Mouse (Mus musculus) testis, adult 2 months (tissue): ENCODE data around the gene Asb6.

Source experiments
- CTCF ChIP-seq: fragments of 200-500 bp; IDR thresholded peaks from 2 replicates; pipeline ENCODE4 v1.5.1; 2012; ENCODE audit warnings: low read depth, mild to moderate bottlenecking, inconsistent platforms, low read length, moderate library complexity; ENCODE audit not compliant: control insufficient read depth, insufficient read depth, insufficient replicate concordance
- POLR2A ChIP-seq: fragments of 200-500 bp; IDR thresholded peaks from 2 replicates; pipeline ENCODE4 v1.6.1; 2012; ENCODE audit warnings: low read depth, mild to moderate bottlenecking, inconsistent platforms, low read length, moderate library complexity; ENCODE audit not compliant: control insufficient read depth

DNA sequence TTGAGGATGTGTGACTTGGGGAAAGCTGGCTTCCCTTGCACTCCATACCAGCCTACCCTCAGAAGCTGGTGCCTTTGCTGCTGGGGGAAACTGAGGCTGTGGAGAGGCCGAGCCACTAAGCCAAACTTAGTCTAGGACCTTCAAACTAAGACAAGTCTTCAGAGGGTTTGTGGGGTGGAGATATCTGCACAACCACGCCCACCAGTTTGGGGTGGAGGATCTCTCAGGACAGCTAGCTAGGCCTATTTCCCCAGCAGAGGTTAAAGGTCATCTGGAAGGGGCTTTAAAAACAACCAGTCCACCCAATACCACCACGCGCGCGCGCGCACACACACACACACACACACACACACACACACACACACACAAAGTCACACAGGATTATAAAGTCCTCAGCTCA is 16.1 kb upstream of the Asb6 start:
- TF ChIP-seq CTCF (no peak), POLR2A (no peak)
